Mouse (Mus musculus) cerebellum, postnatal 4 days (tissue): ENCODE results near the gene Olfr1076.
"Not testable (repeated sequence)": the region's sequence is repeated elsewhere in the genome, so short reads cannot be mapped to it uniquely, and the experiment has no call there.

Experiments used
- DNase-seq, 2 experiments: peaks; one replicate each; pipeline ENCODE4 v3.0.0; 2022; ENCODE audit warnings: low spot score in 2 of 2, mixed read lengths in 1 of 2

Gene Olfr1076

DNA sequence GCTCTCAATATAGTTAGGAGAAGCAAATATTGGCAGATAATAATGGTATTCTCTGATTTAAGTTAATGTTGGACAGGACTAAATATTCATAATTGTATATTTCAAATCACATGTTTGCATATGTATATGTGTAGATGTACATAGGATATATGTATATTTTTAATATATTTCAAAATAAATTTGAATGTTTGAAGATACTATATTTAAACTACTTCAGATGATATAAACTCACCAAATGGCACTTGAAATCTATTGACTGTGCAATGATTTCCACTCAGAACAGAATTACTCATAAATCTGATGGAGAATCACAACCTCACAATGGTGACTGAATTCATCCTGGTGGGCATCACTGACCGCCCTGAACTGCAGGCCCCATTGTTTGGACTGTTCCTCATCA is at the start of gene Olfr1076:
Gene Olfr1076 (plus strand): TSS at position 301 of the 400 bp plus-strand sequence.
- no peak for DNase-seq

- DNase-seq = no peak
These were observed 47.8 kb upstream of the Olfr1076 start for GRCm38 (mm10) chr2:86460434-86460833.

DNA sequence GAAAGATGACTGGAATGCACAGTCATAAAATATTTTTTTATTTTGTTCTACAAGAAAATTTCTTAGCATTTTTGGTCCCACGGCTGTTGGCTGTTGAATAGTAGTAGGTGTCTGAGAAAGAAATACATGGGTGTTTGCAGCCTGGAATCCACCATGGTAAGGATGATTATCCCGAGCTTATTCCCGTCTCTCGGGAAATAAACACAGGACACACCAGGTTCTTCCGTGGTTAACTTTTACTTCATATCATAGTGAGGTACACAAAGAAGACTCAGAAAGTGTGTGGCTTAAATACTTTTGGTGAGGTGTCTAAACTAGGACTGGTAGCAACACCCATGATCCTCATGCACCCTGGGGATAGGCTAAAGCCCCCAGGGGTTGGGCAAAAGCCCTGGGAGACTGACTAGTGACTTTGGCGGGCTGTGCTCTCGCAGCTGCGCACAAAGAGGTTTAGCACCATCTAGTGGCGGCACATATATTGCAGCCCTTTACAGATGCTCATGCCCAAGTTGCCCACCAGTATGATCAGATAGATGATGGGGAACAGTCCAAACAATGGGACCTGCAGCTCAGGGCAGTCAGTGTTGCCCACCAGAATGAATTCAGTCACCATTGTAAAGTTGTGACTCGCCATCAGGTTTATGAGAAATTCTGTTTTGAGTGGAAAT is 43.7 kb upstream of the Olfr1076 start:
- peak in 1 of 2 experiments; percentile 47 for DNase-seq

DNA sequence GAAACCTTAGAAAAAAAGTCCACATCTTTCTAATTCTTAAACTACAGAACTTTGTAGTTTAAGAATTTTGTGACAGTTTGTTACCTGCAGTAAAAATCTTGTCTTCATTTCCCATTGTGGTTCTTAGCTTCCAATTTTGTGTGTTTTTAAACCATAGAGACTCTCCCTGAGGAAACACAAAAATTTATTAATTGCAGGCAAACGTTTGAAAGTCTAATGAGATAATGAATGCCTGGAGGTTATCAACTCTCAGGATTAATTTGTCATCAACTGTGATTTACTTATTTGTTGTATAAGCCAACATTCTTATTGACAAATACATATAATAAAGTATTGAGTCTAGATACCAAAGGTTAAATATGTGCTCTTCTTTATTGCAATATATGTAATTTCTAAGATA is 21.0 kb upstream of the Olfr1076 start, which contains the start of gene Olfr228:
Gene Olfr228 (minus strand): TSS at position 101 of the 400 bp plus-strand sequence.
- DNase-seq = no peak

- DNase-seq = no peak
These were observed 22.7 kb downstream of the Olfr1076 start for GRCm38 (mm10) chr2:86530991-86531390.

DNA sequence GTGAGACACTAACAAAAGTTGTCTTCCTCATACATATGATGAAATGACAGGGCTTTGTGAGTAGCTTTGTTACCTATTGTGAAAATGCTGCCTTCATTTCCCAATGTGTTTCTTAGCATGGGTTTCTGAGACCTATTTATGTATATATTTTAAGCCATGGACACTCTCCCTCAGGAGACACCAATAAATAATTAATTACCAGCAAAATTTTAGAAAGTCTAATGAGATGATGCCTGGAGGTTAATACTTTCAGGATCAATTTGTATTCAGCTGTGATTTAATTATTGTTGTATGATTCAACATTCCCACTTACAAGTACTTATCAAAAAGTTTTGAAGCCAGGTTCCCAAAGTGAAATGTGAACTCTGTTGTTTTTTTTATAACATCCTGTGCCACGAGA is 34.1 kb downstream of the Olfr1076 start, which contains the start of gene Olfr1079:
Gene Olfr1079 (minus strand): TSS at position 101 of the 400 bp plus-strand sequence.
- DNase-seq = no peak

DNA sequence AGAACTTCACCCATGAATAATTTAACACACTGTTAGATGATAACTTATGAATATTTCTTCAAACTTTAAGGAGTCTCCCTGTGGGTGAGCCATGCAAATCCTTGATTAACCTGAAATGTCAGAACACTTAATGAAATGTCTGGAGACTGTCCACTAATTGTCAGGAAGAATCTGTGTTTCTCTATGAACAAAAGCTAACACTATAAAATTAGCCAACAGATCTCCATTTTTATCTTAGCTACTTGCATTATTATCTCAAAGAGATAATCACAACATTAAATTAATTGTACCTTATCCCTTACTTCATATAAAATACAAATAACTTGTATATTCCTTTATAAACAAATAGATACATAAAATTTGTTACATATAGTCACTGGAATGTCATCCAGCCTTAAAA is 49.9 kb downstream of the Olfr1076 start, which contains the start of gene Olfr1080:
Gene Olfr1080 (minus strand): TSS at position 101 of the 400 bp plus-strand sequence.
- not testable (repeated sequence) for DNase-seq
